Mouse (Mus musculus): ENCODE measurements around the gene Olfr871. TPM values are rescaled to one million over a fixed set of nuclear protein-coding genes. Genes with fewer than 3 reads are reported as not detected.
"Not testable (repeated sequence)": the region's sequence is repeated elsewhere in the genome, so short reads cannot be mapped to it uniquely, and the experiment has no call there.

Gene Olfr871
- polyA plus RNA-seq (2014; fragmentation: Nextera tagmentation; extraction: Ambion mirVana), result not detected in 2 replicates

- Histone ChIP-seq H3K27me3 (ENCODE audit: control insufficient read depth, insufficient read depth, low read length) (no peaks in the 10 kb centered on the region), H3K4me2 (replicated peaks; ENCODE audit: low read depth, low read length) (no peak within 1 kb of the TSS), H3K4me1 (ENCODE audit: control insufficient read depth, insufficient read depth, low read length) (no peaks in the 10 kb centered on the region), H3K27ac (ENCODE audit: low read depth, low read length) (no peak within 1 kb of the TSS), H3K4me3 (ENCODE audit: low read length) (no peak within 1 kb of the TSS), H3K9ac (ENCODE audit: low read depth, low read length) (no peak within 1 kb of the TSS), H3K9me3 (ENCODE audit: control insufficient read depth, low read length) (no peaks in the 10 kb centered on the region), H3K36me3 (ENCODE audit: control insufficient read depth, insufficient read depth, low read length) (no peaks in the 10 kb centered on the region)
- ATAC-seq (ENCODE audit: low FRiP score, low TSS enrichment), result no peak
Measured at GRCm38 (mm10) chr9:20211907-20212306, at the start of gene Olfr871. Gene Olfr871 (plus strand): TSS chr9:20212207.

- ATAC-seq (ENCODE audit: low FRiP score, low TSS enrichment), result no peak
- H3K9me3 ChIP-seq (ENCODE audit: control insufficient read depth, low read length), result no peaks in the 10 kb centered on the region
- H3K36me3 ChIP-seq (ENCODE audit: control insufficient read depth, insufficient read depth, low read length), result no peaks in the 10 kb centered on the region
- 83% methylated on average over 2 of the region's 2 CpGs for WGBS
- no peak within 1 kb of the TSS for H3K4me2 ChIP-seq (replicated peaks; ENCODE audit: low read depth, low read length)
- no peaks in the 10 kb centered on the region for H3K27me3 ChIP-seq (ENCODE audit: control insufficient read depth, insufficient read depth, low read length)
- no peak within 1 kb of the TSS for H3K27ac ChIP-seq (ENCODE audit: low read depth, low read length)
- no peak within 1 kb of the TSS for H3K4me3 ChIP-seq (ENCODE audit: low read length)
- no peaks in the 10 kb centered on the region for H3K4me1 ChIP-seq (ENCODE audit: control insufficient read depth, insufficient read depth, low read length)
- no peak within 1 kb of the TSS for H3K9ac ChIP-seq (ENCODE audit: low read depth, low read length)
Measured at GRCm38 (mm10) chr9:20173957-20174356, 38.0 kb upstream of the Olfr871 start, which contains the start of gene Olfr870. Gene Olfr870 (minus strand): TSS chr9:20174057.

GRCm38 (mm10) chr9:20179463-20179862 lies 32.5 kb upstream of the Olfr871 start:
- Histone ChIP-seq H3K4me2 (replicated peaks; ENCODE audit: low read depth, low read length) (no peak overlapping the region), H3K9ac (ENCODE audit: low read depth, low read length) (no peak overlapping the region), H3K27me3 (ENCODE audit: control insufficient read depth, insufficient read depth, low read length) (no peaks in the 10 kb centered on the region), H3K36me3 (ENCODE audit: control insufficient read depth, insufficient read depth, low read length) (no peaks in the 10 kb centered on the region), H3K4me1 (ENCODE audit: control insufficient read depth, insufficient read depth, low read length) (no peaks in the 10 kb centered on the region), H3K27ac (ENCODE audit: low read depth, low read length) (no peak overlapping the region), H3K9me3 (ENCODE audit: control insufficient read depth, low read length) (0 out of 2 replicates have a peak, but pooled peaks cover 3% of the 10 kb centered on the region), H3K4me3 (ENCODE audit: low read length) (no peak overlapping the region)
- ATAC-seq (ENCODE audit: low FRiP score, low TSS enrichment), result no peak
- WGBS, result 75% methylated on average over 5 of the region's 5 CpGs

- no peak overlapping the region for H3K9ac ChIP-seq (ENCODE audit: low read depth, low read length)
- H3K4me2 ChIP-seq (replicated peaks; ENCODE audit: low read depth, low read length), result no peak overlapping the region
- no peaks in the 10 kb centered on the region for H3K27me3 ChIP-seq (ENCODE audit: control insufficient read depth, insufficient read depth, low read length)
- H3K4me1 ChIP-seq (ENCODE audit: control insufficient read depth, insufficient read depth, low read length), result no peaks in the 10 kb centered on the region
- ATAC-seq (ENCODE audit: low FRiP score, low TSS enrichment), result no peak
- no peak overlapping the region for H3K27ac ChIP-seq (ENCODE audit: low read depth, low read length)
- H3K9me3 ChIP-seq (ENCODE audit: control insufficient read depth, low read length), result no peaks in the 10 kb centered on the region
- no peak overlapping the region for H3K4me3 ChIP-seq (ENCODE audit: low read length)
- 85% methylated on average over 1 of the region's 1 CpGs for WGBS
- no peaks in the 10 kb centered on the region for H3K36me3 ChIP-seq (ENCODE audit: control insufficient read depth, insufficient read depth, low read length)
Measured at GRCm38 (mm10) chr9:20202131-20202530, 9.9 kb upstream of the Olfr871 start.

GRCm38 (mm10) chr9:20203413-20203984 lies 8.5 kb upstream of the Olfr871 start:
- not testable (repeated sequence) for H3K27me3 ChIP-seq (ENCODE audit: control insufficient read depth, insufficient read depth, low read length); H3K4me2 ChIP-seq (replicated peaks; ENCODE audit: low read depth, low read length); H3K4me3 ChIP-seq (ENCODE audit: low read length); H3K4me1 ChIP-seq (ENCODE audit: control insufficient read depth, insufficient read depth, low read length); H3K36me3 ChIP-seq (ENCODE audit: control insufficient read depth, insufficient read depth, low read length); H3K9me3 ChIP-seq (ENCODE audit: control insufficient read depth, low read length); H3K9ac ChIP-seq (ENCODE audit: low read depth, low read length); H3K27ac ChIP-seq (ENCODE audit: low read depth, low read length); ATAC-seq (ENCODE audit: low FRiP score, low TSS enrichment)
- 93% methylated on average over 7 of the region's 7 CpGs for WGBS

- no peaks in the 10 kb centered on the region for H3K27me3 ChIP-seq (ENCODE audit: control insufficient read depth, insufficient read depth, low read length)
- no peaks in the 10 kb centered on the region for H3K9me3 ChIP-seq (ENCODE audit: control insufficient read depth, low read length)
- H3K9ac ChIP-seq (ENCODE audit: low read depth, low read length), result no peak overlapping the region
- no peak for ATAC-seq (ENCODE audit: low FRiP score, low TSS enrichment)
- 46% methylated on average over 1 of the region's 1 CpGs for WGBS
- H3K27ac ChIP-seq (ENCODE audit: low read depth, low read length), result no peak overlapping the region
- no peak overlapping the region for H3K4me2 ChIP-seq (replicated peaks; ENCODE audit: low read depth, low read length)
- no peaks in the 10 kb centered on the region for H3K4me1 ChIP-seq (ENCODE audit: control insufficient read depth, insufficient read depth, low read length)
- no peak overlapping the region for H3K4me3 ChIP-seq (ENCODE audit: low read length)
- no peaks in the 10 kb centered on the region for H3K36me3 ChIP-seq (ENCODE audit: control insufficient read depth, insufficient read depth, low read length)
Measured at GRCm38 (mm10) chr9:20210812-20211211, 1.2 kb upstream of the Olfr871 start.

- H3K27ac ChIP-seq (ENCODE audit: low read depth, low read length), result no peak overlapping the region
- no peaks in the 10 kb centered on the region for H3K4me1 ChIP-seq (ENCODE audit: control insufficient read depth, insufficient read depth, low read length)
- H3K9me3 ChIP-seq (ENCODE audit: control insufficient read depth, low read length), result no peaks in the 10 kb centered on the region
- no peak for ATAC-seq (ENCODE audit: low FRiP score, low TSS enrichment)
- no peaks in the 10 kb centered on the region for H3K27me3 ChIP-seq (ENCODE audit: control insufficient read depth, insufficient read depth, low read length)
- H3K9ac ChIP-seq (ENCODE audit: low read depth, low read length), result no peak overlapping the region
- 77% methylated on average over 2 of the region's 2 CpGs for WGBS
- no peaks in the 10 kb centered on the region for H3K36me3 ChIP-seq (ENCODE audit: control insufficient read depth, insufficient read depth, low read length)
- H3K4me2 ChIP-seq (replicated peaks; ENCODE audit: low read depth, low read length), result no peak overlapping the region
- H3K4me3 ChIP-seq (ENCODE audit: low read length), result no peak overlapping the region
Measured at GRCm38 (mm10) chr9:20211477-20211876, 530 bp upstream of the Olfr871 start.

- H3K36me3 ChIP-seq (ENCODE audit: control insufficient read depth, insufficient read depth, low read length), result no peaks in the 10 kb centered on the region
- ATAC-seq (ENCODE audit: low FRiP score, low TSS enrichment), result no peak
- H3K27ac ChIP-seq (ENCODE audit: low read depth, low read length), result no peak within 1 kb of the TSS
- no peaks in the 10 kb centered on the region for H3K27me3 ChIP-seq (ENCODE audit: control insufficient read depth, insufficient read depth, low read length)
- no peaks in the 10 kb centered on the region for H3K4me1 ChIP-seq (ENCODE audit: control insufficient read depth, insufficient read depth, low read length)
- no peaks in the 10 kb centered on the region for H3K9me3 ChIP-seq (ENCODE audit: control insufficient read depth, low read length)
- H3K9ac ChIP-seq (ENCODE audit: low read depth, low read length), result no peak within 1 kb of the TSS
- H3K4me3 ChIP-seq (ENCODE audit: low read length), result no peak within 1 kb of the TSS
- H3K4me2 ChIP-seq (replicated peaks; ENCODE audit: low read depth, low read length), result no peak within 1 kb of the TSS
Measured at GRCm38 (mm10) chr9:20236819-20237218, 24.8 kb downstream of the Olfr871 start, which contains the start of gene Olfr872. Gene Olfr872 (plus strand): TSS chr9:20237119.

GRCm38 (mm10) chr9:20237378-20237777 lies 25.4 kb downstream of the Olfr871 start:
- H3K4me3 ChIP-seq (ENCODE audit: low read length), result no peak overlapping the region
- ATAC-seq (ENCODE audit: low FRiP score, low TSS enrichment), result no peak
- no peaks in the 10 kb centered on the region for H3K4me1 ChIP-seq (ENCODE audit: control insufficient read depth, insufficient read depth, low read length)
- no peaks in the 10 kb centered on the region for H3K27me3 ChIP-seq (ENCODE audit: control insufficient read depth, insufficient read depth, low read length)
- H3K36me3 ChIP-seq (ENCODE audit: control insufficient read depth, insufficient read depth, low read length), result no peaks in the 10 kb centered on the region
- no peak overlapping the region for H3K4me2 ChIP-seq (replicated peaks; ENCODE audit: low read depth, low read length)
- no peaks in the 10 kb centered on the region for H3K9me3 ChIP-seq (ENCODE audit: control insufficient read depth, low read length)
- no peak overlapping the region for H3K27ac ChIP-seq (ENCODE audit: low read depth, low read length)
- 77% methylated on average over 2 of the region's 2 CpGs for WGBS
- no peak overlapping the region for H3K9ac ChIP-seq (ENCODE audit: low read depth, low read length)

Measured in kidney, embryonic 14.5 days (tissue).